Mouse (Mus musculus) lung, adult 2 months (tissue): ENCODE results near the gene Klhl21.

Source experiments
- CTCF ChIP-seq: fragments of 200-500 bp; IDR thresholded peaks from 2 replicates; pipeline ENCODE4 v1.5.1; 2011; ENCODE audit warnings: mild to moderate bottlenecking, low read length, control low read depth; ENCODE audit not compliant: insufficient read depth
- POLR2A ChIP-seq: fragments of 200-500 bp; IDR thresholded peaks from 2 replicates; pipeline ENCODE4 v1.6.1; 2011; ENCODE audit warnings: low read depth, mild to moderate bottlenecking, control low read depth, low read length, borderline replicate concordance; ENCODE audit errors: extremely low read depth

DNA sequence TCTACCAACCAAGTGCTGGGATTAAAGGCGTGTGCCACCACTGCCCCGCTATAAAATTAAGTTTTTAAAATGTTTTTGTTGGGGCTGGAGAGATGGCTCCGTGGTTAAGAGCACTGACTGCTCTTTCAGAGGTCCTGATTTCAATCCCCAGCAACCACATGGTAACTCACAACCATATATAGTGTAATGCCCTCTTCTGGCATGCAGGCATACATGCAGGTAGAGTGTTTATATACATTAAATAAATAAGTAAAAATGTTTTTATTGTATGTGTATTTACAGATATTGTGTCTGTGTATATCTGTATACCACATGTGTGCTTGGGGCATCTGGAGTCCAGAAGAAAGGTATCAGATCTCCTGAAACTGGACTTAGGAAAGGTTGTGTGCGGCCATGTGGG, 7.3 kb upstream of the Klhl21 start:
- TF ChIP-seq POLR2A (no peak), CTCF (no peak)
